Mouse (Mus musculus): Measurements from ENCODE around the gene Ctnnd1. TPM values are rescaled to one million over a fixed set of nuclear protein-coding genes. Genes with fewer than 3 reads are reported as not detected.
A peak's percentile ranks its signal among the peaks of the same experiment; 100 is the strongest.

Gene Ctnnd1
- polyA plus RNA-seq, 1 experiment = 79.9 TPM

GRCm38 (mm10) chr2:84653354-84653753 lies 2.8 kb upstream of the Ctnnd1 start:
- no peak for TF ChIP-seq FOSL1 (IDR thresholded peaks at IDR 0.05; ENCODE audit: insufficient read depth, low read length, poor library complexity, severe bottlenecking)
- no peak for TF ChIP-seq MYOG (IDR thresholded peaks at IDR 0.05; ENCODE audit: control insufficient read depth, extremely low read depth, insufficient read length)
- no peak for TF ChIP-seq USF1 (IDR thresholded peaks at IDR 0.05; ENCODE audit: low read depth)
- no peak for TF ChIP-seq CEBPB (IDR thresholded peaks at IDR 0.05; ENCODE audit: low read depth)
- no peak for TF ChIP-seq MAX (IDR thresholded peaks at IDR 0.05)
- no peak for TF ChIP-seq CTCF (IDR thresholded peaks at IDR 0.05; ENCODE audit: control insufficient read depth, insufficient read depth, insufficient read length)
- no peak for TF ChIP-seq MYOD1 (IDR thresholded peaks at IDR 0.05; ENCODE audit: control insufficient read depth, insufficient read length, low read depth)
- no peak overlapping the region for H3K4me3 ChIP-seq (ENCODE audit: insufficient read depth, poor library complexity, severe bottlenecking)

GRCm38 (mm10) chr2:84649674-84650073 lies 891 bp downstream of the Ctnnd1 start:
- TF ChIP-seq MYOG (IDR thresholded peaks at IDR 0.05; ENCODE audit: control insufficient read depth, extremely low read depth, insufficient read length) (no peak), MYOD1 (IDR thresholded peaks at IDR 0.05; ENCODE audit: control insufficient read depth, insufficient read length, low read depth) (no peak), CEBPB (IDR thresholded peaks at IDR 0.05; ENCODE audit: low read depth) (no peak), CTCF (IDR thresholded peaks at IDR 0.05; ENCODE audit: control insufficient read depth, insufficient read depth, insufficient read length) (no peak), USF1 (IDR thresholded peaks at IDR 0.05; ENCODE audit: low read depth) (no peak), MAX (IDR thresholded peaks at IDR 0.05) (no peak), FOSL1 (IDR thresholded peaks at IDR 0.05; ENCODE audit: insufficient read depth, low read length, poor library complexity, severe bottlenecking) (no peak)
- Histone ChIP-seq H3K27me3 (ENCODE audit: control insufficient read depth, insufficient read depth, insufficient read length) (no peaks in the 10 kb centered on the region), H3ac (ENCODE audit: control insufficient read depth, insufficient read length, low read depth) (peak overlapping the region; percentile 73), H3K36me3 (ENCODE audit: control insufficient read depth, insufficient read depth) (peaks cover 16% of the 10 kb centered on the region), H3K79me2 (ENCODE audit: control insufficient read depth, insufficient read depth) (peaks cover 63% of the 10 kb centered on the region), H3K79me3 (ENCODE audit: low read depth) (peaks cover 56% of the 10 kb centered on the region), H3K4me3 (ENCODE audit: insufficient read depth, poor library complexity, severe bottlenecking) (peak overlapping the region; percentile 84)

More at GRCm38 (mm10) chr2:84653354-84653753, 2.8 kb upstream of the Ctnnd1 start:
- Histone ChIP-seq H3K79me2 (ENCODE audit: control insufficient read depth, insufficient read depth) (peaks cover 26% of the 10 kb centered on the region), H3K27me3 (ENCODE audit: control insufficient read depth, insufficient read depth, insufficient read length) (no peaks in the 10 kb centered on the region), H3K79me3 (ENCODE audit: low read depth) (peaks cover 20% of the 10 kb centered on the region), H3K36me3 (ENCODE audit: control insufficient read depth, insufficient read depth) (no peaks in the 10 kb centered on the region), H3ac (ENCODE audit: control insufficient read depth, insufficient read length, low read depth) (no peak overlapping the region)

- peak; percentile 30 for TF ChIP-seq MAX (IDR thresholded peaks at IDR 0.05)
- TF ChIP-seq USF1 (IDR thresholded peaks at IDR 0.05; ENCODE audit: low read depth) = no peak
- no peak for TF ChIP-seq MYOD1 (IDR thresholded peaks at IDR 0.05; ENCODE audit: control insufficient read depth, insufficient read length, low read depth)
- TF ChIP-seq FOSL1 (IDR thresholded peaks at IDR 0.05; ENCODE audit: insufficient read depth, low read length, poor library complexity, severe bottlenecking) = no peak
- no peak for TF ChIP-seq CEBPB (IDR thresholded peaks at IDR 0.05; ENCODE audit: low read depth)
- Histone ChIP-seq H3K27me3 (ENCODE audit: control insufficient read depth, insufficient read depth, insufficient read length) (no peaks in the 10 kb centered on the region), H3K79me2 (ENCODE audit: control insufficient read depth, insufficient read depth) (peaks cover 76% of the 10 kb centered on the region), H3K36me3 (ENCODE audit: control insufficient read depth, insufficient read depth) (peaks cover 18% of the 10 kb centered on the region), H3K79me3 (ENCODE audit: low read depth) (peaks cover 69% of the 10 kb centered on the region), H3ac (ENCODE audit: control insufficient read depth, insufficient read length, low read depth) (peak overlapping the region; percentile 3), H3K4me3 (ENCODE audit: insufficient read depth, poor library complexity, severe bottlenecking) (peak overlapping the region; percentile 84)
These were observed 2.2 kb downstream of the Ctnnd1 start for GRCm38 (mm10) chr2:84648369-84648768.

GRCm38 (mm10) chr2:84647051-84647568 lies 3.5 kb downstream of the Ctnnd1 start:
- Histone ChIP-seq H3K4me3 (ENCODE audit: insufficient read depth, poor library complexity, severe bottlenecking) (no peak overlapping the region), H3K27me3 (ENCODE audit: control insufficient read depth, insufficient read depth, insufficient read length) (no peaks in the 10 kb centered on the region), H3K36me3 (ENCODE audit: control insufficient read depth, insufficient read depth) (peaks cover 29% of the 10 kb centered on the region), H3K79me3 (ENCODE audit: low read depth) (peaks cover 81% of the 10 kb centered on the region), H3K79me2 (ENCODE audit: control insufficient read depth, insufficient read depth) (peaks cover 87% of the 10 kb centered on the region), H3ac (ENCODE audit: control insufficient read depth, insufficient read length, low read depth) (no peak overlapping the region)
- TF ChIP-seq MYOG (IDR thresholded peaks at IDR 0.05; ENCODE audit: control insufficient read depth, extremely low read depth, insufficient read length) = no peak
- no peak for TF ChIP-seq USF1 (IDR thresholded peaks at IDR 0.05; ENCODE audit: low read depth)
- no peak for TF ChIP-seq MYOD1 (IDR thresholded peaks at IDR 0.05; ENCODE audit: control insufficient read depth, insufficient read length, low read depth)
- TF ChIP-seq CEBPB (IDR thresholded peaks at IDR 0.05; ENCODE audit: low read depth) = no peak
- TF ChIP-seq MAX (IDR thresholded peaks at IDR 0.05) = no peak
- no peak for TF ChIP-seq FOSL1 (IDR thresholded peaks at IDR 0.05; ENCODE audit: insufficient read depth, low read length, poor library complexity, severe bottlenecking)
- TF ChIP-seq CTCF (IDR thresholded peaks at IDR 0.05; ENCODE audit: control insufficient read depth, insufficient read depth, insufficient read length) = no peak

- H3ac ChIP-seq (ENCODE audit: control insufficient read depth, insufficient read length, low read depth) = no peak overlapping the region
- H3K79me2 ChIP-seq (ENCODE audit: control insufficient read depth, insufficient read depth) = peaks cover 94% of the 10 kb centered on the region
- no peaks in the 10 kb centered on the region for H3K27me3 ChIP-seq (ENCODE audit: control insufficient read depth, insufficient read depth, insufficient read length)
- peaks cover 38% of the 10 kb centered on the region for H3K36me3 ChIP-seq (ENCODE audit: control insufficient read depth, insufficient read depth)
- TF ChIP-seq MAX (IDR thresholded peaks at IDR 0.05) (no peak), CEBPB (IDR thresholded peaks at IDR 0.05; ENCODE audit: low read depth) (no peak), USF1 (IDR thresholded peaks at IDR 0.05; ENCODE audit: low read depth) (no peak), MYOD1 (IDR thresholded peaks at IDR 0.05; ENCODE audit: control insufficient read depth, insufficient read length, low read depth) (peak; percentile 63), CTCF (IDR thresholded peaks at IDR 0.05; ENCODE audit: control insufficient read depth, insufficient read depth, insufficient read length) (no peak), MYOG (IDR thresholded peaks at IDR 0.05; ENCODE audit: control insufficient read depth, extremely low read depth, insufficient read length) (no peak)
- H3K79me3 ChIP-seq (ENCODE audit: low read depth) = peaks cover 91% of the 10 kb centered on the region
- no peak overlapping the region for H3K4me3 ChIP-seq (ENCODE audit: insufficient read depth, poor library complexity, severe bottlenecking)
These were observed 4.4 kb downstream of the Ctnnd1 start for GRCm38 (mm10) chr2:84646138-84646537.

- no peak overlapping the region for H3K4me3 ChIP-seq (ENCODE audit: insufficient read depth, poor library complexity, severe bottlenecking)
- H3K79me2 ChIP-seq (ENCODE audit: control insufficient read depth, insufficient read depth) = peaks cover 99% of the 10 kb centered on the region
- peaks cover 96% of the 10 kb centered on the region for H3K79me3 ChIP-seq (ENCODE audit: low read depth)
- H3K36me3 ChIP-seq (ENCODE audit: control insufficient read depth, insufficient read depth) = peaks cover 27% of the 10 kb centered on the region
- no peak overlapping the region for H3ac ChIP-seq (ENCODE audit: control insufficient read depth, insufficient read length, low read depth)
- H3K27me3 ChIP-seq (ENCODE audit: control insufficient read depth, insufficient read depth, insufficient read length) = no peaks in the 10 kb centered on the region
- no peak for TF ChIP-seq FOSL1 (IDR thresholded peaks at IDR 0.05; ENCODE audit: insufficient read depth, low read length, poor library complexity, severe bottlenecking)
- TF ChIP-seq MYOD1 (IDR thresholded peaks at IDR 0.05; ENCODE audit: control insufficient read depth, insufficient read length, low read depth) = no peak
- no peak for TF ChIP-seq USF1 (IDR thresholded peaks at IDR 0.05; ENCODE audit: low read depth)
- TF ChIP-seq CEBPB (IDR thresholded peaks at IDR 0.05; ENCODE audit: low read depth) = no peak
- no peak for TF ChIP-seq CTCF (IDR thresholded peaks at IDR 0.05; ENCODE audit: control insufficient read depth, insufficient read depth, insufficient read length)
- TF ChIP-seq MYOG (IDR thresholded peaks at IDR 0.05; ENCODE audit: control insufficient read depth, extremely low read depth, insufficient read length) = no peak
- TF ChIP-seq MAX (IDR thresholded peaks at IDR 0.05) = no peak
These were observed 9.7 kb downstream of the Ctnnd1 start for GRCm38 (mm10) chr2:84640833-84641232.

Measured in C2C12 (cell line).